Mouse (Mus musculus) lung, postnatal 0 days (tissue): ENCODE data around the gene Tmem205. TPM values are rescaled to one million over a fixed set of nuclear protein-coding genes. Genes with fewer than 3 reads are reported as not detected.

Source experiments
- ATAC-seq: fragments of 200-750 bp; cut with Nextera tagmentation; 2 replicates; pipeline ENCODE4 v1.8.0; 2017; ENCODE audit warnings: moderate library complexity
- DNase-seq: peaks from one replicate; pipeline ENCODE4 v3.0.0-alpha.2; 2016; ENCODE audit warnings: low spot score
- H3K27ac ChIP-seq: fragments of 300-500 bp; sonication (generic); 2 replicates; pipeline ENCODE4 v1.5.1; 2014; ENCODE audit warnings: antibody characterized with exemption, mild to moderate bottlenecking, low read length, mixed read lengths
- H3K27me3 ChIP-seq: fragments of 300-500 bp; sonication (generic); replicated peaks from 2 replicates; pipeline ENCODE4 v1.6.1; 2014; ENCODE audit warnings: low read length, mixed read lengths; ENCODE audit not compliant: insufficient read depth
- H3K36me3 ChIP-seq: fragments of 300-500 bp; sonication (generic); 2 replicates; pipeline ENCODE4 v1.6.1; 2014; ENCODE audit warnings: low read length, mixed read lengths; ENCODE audit not compliant: insufficient read depth
- H3K4me1 ChIP-seq: fragments of 300-500 bp; sonication (generic); 2 replicates; pipeline ENCODE4 v1.6.1; 2014; ENCODE audit warnings: antibody characterized with exemption, low read depth, low read length, mixed read lengths; ENCODE audit not compliant: insufficient read depth
- H3K4me2 ChIP-seq: fragments of 300-500 bp; sonication (generic); replicated peaks from 2 replicates; pipeline ENCODE4 v1.6.1; 2014; ENCODE audit warnings: low read depth, mild to moderate bottlenecking, low read length, moderate library complexity, mixed read lengths
- H3K4me3 ChIP-seq: fragments of 300-500 bp; sonication (generic); 2 replicates; pipeline ENCODE4 v1.5.1; 2014; ENCODE audit warnings: low read depth, low read length
- H3K9ac ChIP-seq: fragments of 300-500 bp; sonication (generic); replicated peaks from 2 replicates; pipeline ENCODE4 v1.6.1; 2014; ENCODE audit warnings: low read depth, mild to moderate bottlenecking
- H3K9me3 ChIP-seq: fragments of 300-500 bp; sonication (generic); 2 replicates; pipeline ENCODE4 v1.6.1; 2016; ENCODE audit warnings: low read length, mixed read lengths
- CTCF ChIP-seq: IDR thresholded peaks from 2 replicates; pipeline ENCODE4 v1.5.1; 2016; ENCODE audit warnings: antibody characterized with exemption, mild to moderate bottlenecking
- EP300 ChIP-seq: IDR thresholded peaks from 2 replicates; pipeline ENCODE4 v1.6.1; 2016; ENCODE audit warnings: antibody characterized with exemption, mild to moderate bottlenecking, control low read depth
- WGBS: fragments of 180-500 bp; shearing (Covaris S2); extraction: QIAGEN DNeasy Blood & Tissue Kit; methylation state at CpG from one replicate; pipeline ENCODE4 v1.1.7; 2014; 5-methylcytosine and 5-hydroxymethylcytosine counted together
- polyA plus RNA-seq: library from polyadenylated mRNA; unstranded; fragments of >200 nt; fragmentation: Nextera tagmentation; extraction: Ambion mirVana; gene quantifications from 2 replicates; pipeline ENCODE4 v1.2.1, GENCODE M21; 2015

Tmem205 gene
- polyA plus RNA-seq, 1 experiment from 2014 or later = 107 TPM

GRCm38 (mm10) chr9:21948790-21949189 is 21.4 kb upstream of the Tmem205 start:
- no peak for TF ChIP-seq CTCF
- no peak for TF ChIP-seq EP300
- Histone ChIP-seq H3K9me3 (no peaks in the 10 kb centered on the region), H3K4me2 (no peak overlapping the region), H3K4me3 (no peak overlapping the region), H3K36me3 (no peaks in the 10 kb centered on the region), H3K27ac (no peak overlapping the region), H3K27me3 (no peaks in the 10 kb centered on the region), H3K4me1 (no peaks in the 10 kb centered on the region), H3K9ac (no peak overlapping the region)
- no peak for ATAC-seq
- 56% methylated on average over 6 of the region's 6 CpGs for whole genome bisulfite sequencing
- DNase-seq = no peak

GRCm38 (mm10) chr9:21948146-21948545 is 20.8 kb upstream of the Tmem205 start:
- WGBS = 41% methylated on average over 6 of the region's 8 CpGs

GRCm38 (mm10) chr9:21947540-21948130 is 20.3 kb upstream of the Tmem205 start:
- DNase-seq (no peak), ATAC-seq (no peak)
- H3K9me3 ChIP-seq = no peaks in the 10 kb centered on the region
- TF ChIP-seq EP300 = no peak
- TF ChIP-seq CTCF = no peak
- H3K4me3 ChIP-seq = no peak overlapping the region
- H3K36me3 ChIP-seq = no peaks in the 10 kb centered on the region
- H3K4me1 ChIP-seq = no peaks in the 10 kb centered on the region
- WGBS = 11% methylated on average over 26 of the region's 28 CpGs
- H3K4me2 ChIP-seq = no peak overlapping the region
- H3K27me3 ChIP-seq = no peaks in the 10 kb centered on the region
- H3K9ac ChIP-seq = no peak overlapping the region
- H3K27ac ChIP-seq = no peak overlapping the region

More at GRCm38 (mm10) chr9:21948146-21948545, 20.8 kb upstream of the Tmem205 start:
- TF ChIP-seq EP300 (no peak), CTCF (no peak)
- ATAC-seq = no peak
- Histone ChIP-seq H3K9ac (no peak overlapping the region), H3K4me2 (no peak overlapping the region), H3K9me3 (no peaks in the 10 kb centered on the region), H3K27me3 (no peaks in the 10 kb centered on the region), H3K4me3 (no peak overlapping the region), H3K27ac (no peak overlapping the region), H3K36me3 (no peaks in the 10 kb centered on the region), H3K4me1 (no peaks in the 10 kb centered on the region)
- DNase-seq = no peak

GRCm38 (mm10) chr9:21944267-21944666 is 16.9 kb upstream of the Tmem205 start:
- Histone ChIP-seq H3K4me3 (no peak overlapping the region), H3K4me2 (no peak overlapping the region), H3K4me1 (no peaks in the 10 kb centered on the region), H3K27ac (no peak overlapping the region), H3K9ac (no peak overlapping the region), H3K9me3 (no peaks in the 10 kb centered on the region), H3K36me3 (no peaks in the 10 kb centered on the region), H3K27me3 (no peaks in the 10 kb centered on the region)
- TF ChIP-seq EP300 = no peak
- TF ChIP-seq CTCF = no peak
- WGBS = 15% methylated on average over 23 of the region's 23 CpGs
- ATAC-seq (no peak), DNase-seq (no peak)

- Histone ChIP-seq H3K4me3 (no peak overlapping the region), H3K27ac (no peak overlapping the region), H3K4me1 (no peaks in the 10 kb centered on the region), H3K9me3 (no peaks in the 10 kb centered on the region), H3K9ac (no peak overlapping the region), H3K36me3 (no peaks in the 10 kb centered on the region), H3K4me2 (no peak overlapping the region), H3K27me3 (no peaks in the 10 kb centered on the region)
- WGBS = 39% methylated on average over 12 of the region's 12 CpGs
- no peak for DNase-seq
- ATAC-seq = no peak
- TF ChIP-seq EP300 (no peak), CTCF (no peak)
These were observed 16.3 kb upstream of the Tmem205 start for GRCm38 (mm10) chr9:21943638-21944037.

GRCm38 (mm10) chr9:21943046-21943445 is 15.7 kb upstream of the Tmem205 start:
- Histone ChIP-seq H3K9me3 (no peaks in the 10 kb centered on the region), H3K4me2 (no peak overlapping the region), H3K27me3 (no peaks in the 10 kb centered on the region), H3K4me3 (no peak overlapping the region), H3K36me3 (no peaks in the 10 kb centered on the region), H3K4me1 (no peaks in the 10 kb centered on the region), H3K27ac (no peak overlapping the region), H3K9ac (no peak overlapping the region)
- 75% methylated on average over 12 of the region's 12 CpGs for WGBS
- no peak for DNase-seq
- no peak for ATAC-seq
- TF ChIP-seq CTCF (no peak), EP300 (no peak)
